Mouse (Mus musculus): ENCODE results near the gene Tdrd9. TPM values are rescaled to one million over a fixed set of nuclear protein-coding genes. Genes with fewer than 3 reads are reported as not detected.
"Not testable (repeated sequence)": the region's sequence is repeated elsewhere in the genome, so short reads cannot be mapped to it uniquely, and the experiment has no call there.

Gene Tdrd9
- polyA plus RNA-seq, 1 experiment = 0.59 TPM

- TF ChIP-seq POLR2A (IDR thresholded peaks at IDR 0.05; ENCODE audit: borderline replicate concordance, extremely low read depth, insufficient read depth, insufficient read length, poor library complexity, severe bottlenecking) = no peak
- no peak for TF ChIP-seq CTCF (IDR thresholded peaks at IDR 0.05; ENCODE audit: borderline replicate concordance, extremely low read depth, insufficient read depth, insufficient read length)
- DNase-seq (ENCODE audit: low read depth) = no peak
Observed at GRCm38 (mm10) chr12:111943421-111944064, 27.8 kb upstream of the Tdrd9 start.

- DNase-seq (ENCODE audit: low read depth) = not testable (repeated sequence)
Observed at GRCm38 (mm10) chr12:111944065-111944987, 27.0 kb upstream of the Tdrd9 start.

- TF ChIP-seq POLR2A (IDR thresholded peaks at IDR 0.05; ENCODE audit: borderline replicate concordance, extremely low read depth, insufficient read depth, insufficient read length, poor library complexity, severe bottlenecking) (no peak), CTCF (IDR thresholded peaks at IDR 0.05; ENCODE audit: borderline replicate concordance, extremely low read depth, insufficient read depth, insufficient read length) (no peak)
Observed at GRCm38 (mm10) chr12:111945115-111945514, 26.2 kb upstream of the Tdrd9 start.

GRCm38 (mm10) chr12:111945765-111946655, 25.3 kb upstream of the Tdrd9 start:
- peak; percentile 17 for DNase-seq (ENCODE audit: low read depth)

More at GRCm38 (mm10) chr12:111945115-111945514, 26.2 kb upstream of the Tdrd9 start:
- no peak for DNase-seq (ENCODE audit: low read depth)

- TF ChIP-seq POLR2A (IDR thresholded peaks at IDR 0.05; ENCODE audit: borderline replicate concordance, extremely low read depth, insufficient read depth, insufficient read length, poor library complexity, severe bottlenecking) (no peak), CTCF (IDR thresholded peaks at IDR 0.05; ENCODE audit: borderline replicate concordance, extremely low read depth, insufficient read depth, insufficient read length) (peak; percentile 56; the same call in 1 of the 2 replicates)
- DNase-seq (ENCODE audit: low read depth) = peak; percentile 43
Observed at GRCm38 (mm10) chr12:111946716-111947115, 24.6 kb upstream of the Tdrd9 start.

GRCm38 (mm10) chr12:111950486-111950885, 20.9 kb upstream of the Tdrd9 start:
- no peak for DNase-seq (ENCODE audit: low read depth)
- no peak for TF ChIP-seq CTCF (IDR thresholded peaks at IDR 0.05; ENCODE audit: borderline replicate concordance, extremely low read depth, insufficient read depth, insufficient read length)
- TF ChIP-seq POLR2A (IDR thresholded peaks at IDR 0.05; ENCODE audit: borderline replicate concordance, extremely low read depth, insufficient read depth, insufficient read length, poor library complexity, severe bottlenecking) = no peak

- no peak for TF ChIP-seq POLR2A (IDR thresholded peaks at IDR 0.05; ENCODE audit: borderline replicate concordance, extremely low read depth, insufficient read depth, insufficient read length, poor library complexity, severe bottlenecking)
- no peak for TF ChIP-seq CTCF (IDR thresholded peaks at IDR 0.05; ENCODE audit: borderline replicate concordance, extremely low read depth, insufficient read depth, insufficient read length)
Observed at GRCm38 (mm10) chr12:111951701-111952100, 19.7 kb upstream of the Tdrd9 start.

GRCm38 (mm10) chr12:111956173-111956572, 15.2 kb upstream of the Tdrd9 start:
- TF ChIP-seq CTCF (IDR thresholded peaks at IDR 0.05; ENCODE audit: borderline replicate concordance, extremely low read depth, insufficient read depth, insufficient read length) = no peak
- no peak for TF ChIP-seq POLR2A (IDR thresholded peaks at IDR 0.05; ENCODE audit: borderline replicate concordance, extremely low read depth, insufficient read depth, insufficient read length, poor library complexity, severe bottlenecking)

More at GRCm38 (mm10) chr12:111951701-111952100, 19.7 kb upstream of the Tdrd9 start:
- peak; percentile 22 for DNase-seq (ENCODE audit: low read depth)

GRCm38 (mm10) chr12:111958101-111958865, 13.1 kb upstream of the Tdrd9 start:
- TF ChIP-seq POLR2A (IDR thresholded peaks at IDR 0.05; ENCODE audit: borderline replicate concordance, extremely low read depth, insufficient read depth, insufficient read length, poor library complexity, severe bottlenecking) (no peak), CTCF (IDR thresholded peaks at IDR 0.05; ENCODE audit: borderline replicate concordance, extremely low read depth, insufficient read depth, insufficient read length) (peak; percentile 73; the same call in 1 of the 2 replicates)
- DNase-seq (ENCODE audit: low read depth) = peak; percentile 72

More at GRCm38 (mm10) chr12:111956173-111956572, 15.2 kb upstream of the Tdrd9 start:
- DNase-seq (ENCODE audit: low read depth) = no peak

- TF ChIP-seq POLR2A (IDR thresholded peaks at IDR 0.05; ENCODE audit: borderline replicate concordance, extremely low read depth, insufficient read depth, insufficient read length, poor library complexity, severe bottlenecking) (no peak), CTCF (IDR thresholded peaks at IDR 0.05; ENCODE audit: borderline replicate concordance, extremely low read depth, insufficient read depth, insufficient read length) (no peak)
Observed at GRCm38 (mm10) chr12:111963339-111963738, 8.0 kb upstream of the Tdrd9 start.

More at GRCm38 (mm10) chr12:111963339-111963738, 8.0 kb upstream of the Tdrd9 start:
- no peak for DNase-seq (ENCODE audit: low read depth)

Data from brain, embryonic 14.5 days (tissue).